Mouse (Mus musculus) intestine, postnatal 0 days (tissue): ENCODE data around the gene Wwtr1. TPM values are rescaled to one million over a fixed set of nuclear protein-coding genes. Genes with fewer than 3 reads are reported as not detected.

Experiments used
- ATAC-seq: fragments of 200-750 bp; cut with Nextera tagmentation; 2 replicates; pipeline ENCODE4 v1.8.0; 2017; ENCODE audit warnings: mild to moderate bottlenecking, moderate TSS enrichment, moderate library complexity
- H3K27ac ChIP-seq: fragments of 300-500 bp; sonication (generic); 2 replicates; pipeline ENCODE4 v1.5.1; 2014; ENCODE audit warnings: mild to moderate bottlenecking, low read depth, low read length, moderate library complexity
- H3K27me3 ChIP-seq: fragments of 300-500 bp; sonication (generic); replicated peaks from 2 replicates; pipeline ENCODE4 v1.6.1; 2014; ENCODE audit warnings: low read length, mixed read lengths; ENCODE audit not compliant: control insufficient read depth, insufficient read depth
- H3K36me3 ChIP-seq: fragments of 300-500 bp; sonication (generic); 2 replicates; pipeline ENCODE4 v1.6.1; 2014; ENCODE audit warnings: mild to moderate bottlenecking, moderate library complexity; ENCODE audit not compliant: control insufficient read depth, insufficient read depth
- H3K4me1 ChIP-seq: fragments of 300-500 bp; sonication (generic); replicated peaks from 2 replicates; pipeline ENCODE4 v1.6.1; 2014; ENCODE audit warnings: antibody characterized with exemption, low read length, mixed read lengths; ENCODE audit not compliant: control insufficient read depth, insufficient read depth
- H3K4me2 ChIP-seq: fragments of 300-500 bp; sonication (generic); replicated peaks from 2 replicates; pipeline ENCODE4 v1.6.1; 2014; ENCODE audit warnings: low read depth, mild to moderate bottlenecking, moderate library complexity
- H3K4me3 ChIP-seq: fragments of 300-500 bp; sonication (generic); 2 replicates; pipeline ENCODE4 v1.5.1; 2014; ENCODE audit warnings: low read depth, low read length
- H3K9ac ChIP-seq: fragments of 300-500 bp; sonication (generic); 2 replicates; pipeline ENCODE4 v1.6.1; 2014; ENCODE audit warnings: mild to moderate bottlenecking, low read depth, low read length
- H3K9me3 ChIP-seq: fragments of 300-500 bp; sonication (generic); 2 replicates; pipeline ENCODE4 v1.6.1; 2016; ENCODE audit warnings: mixed run types; ENCODE audit not compliant: control insufficient read depth
- CTCF ChIP-seq: sonication (generic); IDR thresholded peaks from 2 replicates; pipeline ENCODE4 v1.5.1; 2016; ENCODE audit warnings: low read depth, mild to moderate bottlenecking, control low read depth, antibody characterized with exemption, moderate library complexity
- WGBS: fragments of 180-500 bp; shearing (Covaris S2); extraction: QIAGEN DNeasy Blood & Tissue Kit; methylation state at CpG from one replicate; pipeline ENCODE4 v1.1.7; 2014; 5-methylcytosine and 5-hydroxymethylcytosine counted together
- polyA plus RNA-seq: library from polyadenylated mRNA; unstranded; fragments of >200 nt; fragmentation: Nextera tagmentation; extraction: Ambion mirVana; gene quantifications from 2 replicates; pipeline ENCODE4 v1.2.1, GENCODE M21; 2015

The Wwtr1 gene
- polyA plus RNA-seq, 1 experiment from 2014 or later, result 13.6 TPM

GRCm38 (mm10) chr3:57431706-57432105, 144.0 kb downstream of the Wwtr1 start:
- Histone ChIP-seq H3K4me3 (no peak overlapping the region), H3K9ac (no peak overlapping the region), H3K27me3 (no peaks in the 10 kb centered on the region), H3K4me1 (no peaks in the 10 kb centered on the region), H3K36me3 (no peaks in the 10 kb centered on the region), H3K9me3 (no peaks in the 10 kb centered on the region), H3K27ac (no peak overlapping the region), H3K4me2 (no peak overlapping the region)
- TF ChIP-seq CTCF, result no peak
- WGBS, result 42% methylated on average over 3 of the region's 3 CpGs
- ATAC-seq, result no peak

DNA sequence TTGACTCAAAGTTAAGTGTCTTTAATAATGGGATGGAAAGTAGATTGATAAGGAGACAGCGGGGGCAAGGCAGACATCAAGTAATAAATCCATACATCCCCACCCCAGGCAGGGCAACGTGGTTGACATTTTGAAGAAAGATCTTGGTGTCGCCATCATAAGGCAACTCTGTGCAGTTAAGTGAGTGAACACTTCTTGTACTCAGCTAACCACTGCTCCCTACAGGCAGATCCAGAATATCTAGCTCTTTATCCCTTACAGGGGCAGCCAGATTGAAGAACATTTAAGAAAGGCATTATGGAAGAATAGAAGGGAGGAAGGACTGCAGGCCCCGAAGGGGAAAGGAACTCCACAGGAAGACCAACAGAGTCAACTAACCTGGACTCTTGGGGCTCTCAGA, 146.2 kb downstream of the Wwtr1 start:
- ATAC-seq, result no peak

DNA sequence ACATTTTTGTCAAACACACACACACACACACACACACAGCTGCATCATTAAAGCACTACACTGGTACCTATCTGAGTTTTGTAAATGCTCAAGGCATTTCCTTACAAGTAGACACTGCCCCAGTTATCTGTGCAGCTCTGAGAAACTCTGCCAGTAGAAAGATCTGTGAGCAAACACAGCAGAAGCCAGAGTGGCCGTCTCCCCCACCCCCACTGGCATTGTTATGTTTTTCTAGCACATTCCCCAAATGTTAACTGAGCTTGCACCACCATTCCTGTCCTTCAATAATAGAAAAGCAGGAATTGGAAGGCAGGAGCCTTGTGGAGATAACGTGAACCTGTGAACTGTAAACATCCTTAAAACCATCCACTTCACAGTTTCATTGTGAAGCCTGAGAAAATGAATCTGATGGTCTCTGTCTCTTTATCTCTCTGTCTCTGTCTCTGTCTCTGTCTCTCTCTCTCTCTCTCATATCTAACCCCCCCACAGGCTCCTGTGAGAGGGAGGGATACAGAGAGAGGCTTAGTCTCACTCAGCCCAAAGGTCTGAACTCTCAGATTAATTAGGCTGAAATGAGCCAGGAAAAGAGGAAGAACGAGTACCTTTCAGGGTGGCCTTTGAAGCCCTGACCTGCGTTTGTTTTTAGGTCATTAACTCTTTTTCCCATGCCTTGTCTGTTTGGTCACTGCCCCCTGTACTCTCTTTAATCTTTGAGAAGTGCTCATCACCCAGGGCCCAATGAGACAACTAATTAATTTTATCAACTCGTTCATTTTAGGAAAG, 146.8 kb downstream of the Wwtr1 start:
- Histone ChIP-seq H3K27me3 (no peaks in the 10 kb centered on the region), H3K9me3 (no peaks in the 10 kb centered on the region), H3K9ac (no peak overlapping the region), H3K27ac (no peak overlapping the region), H3K4me3 (no peak overlapping the region), H3K4me1 (no peaks in the 10 kb centered on the region), H3K4me2 (no peak overlapping the region), H3K36me3 (no peaks in the 10 kb centered on the region)
- no peak for ATAC-seq
- no peak for TF ChIP-seq CTCF
- 22% methylated on average over 5 of the region's 5 CpGs for WGBS

More for the DNA sequence above, 146.2 kb downstream of the Wwtr1 start:
- 47% methylated on average over 4 of the region's 4 CpGs for WGBS
- no peak overlapping the region for H3K9ac ChIP-seq
- H3K4me3 ChIP-seq, result no peak overlapping the region
- H3K27me3 ChIP-seq, result no peaks in the 10 kb centered on the region
- H3K4me1 ChIP-seq, result no peaks in the 10 kb centered on the region
- no peak overlapping the region for H3K4me2 ChIP-seq
- no peak overlapping the region for H3K27ac ChIP-seq
- H3K36me3 ChIP-seq, result no peaks in the 10 kb centered on the region
- H3K9me3 ChIP-seq, result no peaks in the 10 kb centered on the region
- TF ChIP-seq CTCF, result peak; percentile 71

DNA sequence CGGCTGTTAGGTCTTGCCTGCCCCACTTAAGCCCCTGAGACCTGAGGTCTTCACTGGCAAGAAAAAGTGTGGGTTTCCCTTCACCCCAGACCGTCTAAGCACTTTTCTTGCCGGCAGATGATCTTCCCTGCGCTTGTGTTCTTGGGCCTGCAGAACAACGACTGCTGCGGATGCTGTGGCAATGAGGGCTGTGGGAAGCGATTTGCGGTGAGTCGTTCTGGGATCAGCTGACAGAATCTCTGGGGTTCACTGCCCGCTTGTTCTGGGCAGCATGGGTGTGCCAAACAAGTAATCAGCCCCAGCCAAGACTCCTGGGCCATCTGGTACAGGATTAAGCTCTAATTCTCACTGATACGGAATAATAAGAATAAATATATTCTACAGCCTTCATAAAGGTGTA, 149.4 kb downstream of the Wwtr1 start:
- Histone ChIP-seq H3K4me1 (no peaks in the 10 kb centered on the region), H3K4me3 (no peak overlapping the region), H3K4me2 (0 out of 2 replicates have a peak overlapping the region, but pooled peaks have one; percentile 10), H3K27ac (no peak overlapping the region), H3K27me3 (no peaks in the 10 kb centered on the region), H3K9me3 (no peaks in the 10 kb centered on the region), H3K36me3 (no peaks in the 10 kb centered on the region), H3K9ac (no peak overlapping the region)
- ATAC-seq, result no peak
- WGBS, result 69% methylated on average over 11 of the region's 11 CpGs
- TF ChIP-seq CTCF, result no peak

GRCm38 (mm10) chr3:57425089-57425730, 150.5 kb downstream of the Wwtr1 start, which contains the start of gene Tm4sf4:
Tm4sf4 (plus strand) TSS chr3:57425314.
- TF ChIP-seq CTCF, result no peak
- H3K9me3 ChIP-seq, result no peaks in the 10 kb centered on the region
- 0 out of 2 replicates have a peak within 1 kb of the TSS, but pooled peaks have one; percentile 5 for H3K27ac ChIP-seq
- no peaks in the 10 kb centered on the region for H3K36me3 ChIP-seq
- H3K9ac ChIP-seq, result 0 out of 2 replicates have a peak within 1 kb of the TSS, but pooled peaks have one; percentile 1
- H3K4me3 ChIP-seq, result peak within 1 kb of the TSS; percentile 5; the same call in 1 of the 2 replicates
- H3K4me1 ChIP-seq, result no peaks in the 10 kb centered on the region
- H3K27me3 ChIP-seq, result no peaks in the 10 kb centered on the region
- peak within 1 kb of the TSS; percentile 53 for H3K4me2 ChIP-seq
- 34% methylated on average over 10 of the region's 10 CpGs for WGBS
- peak; percentile 65 for ATAC-seq

- Histone ChIP-seq H3K4me1 (no peaks in the 10 kb centered on the region), H3K9me3 (no peaks in the 10 kb centered on the region), H3K27ac (no peak overlapping the region), H3K4me3 (no peak overlapping the region), H3K36me3 (no peaks in the 10 kb centered on the region), H3K27me3 (no peaks in the 10 kb centered on the region), H3K4me2 (no peak overlapping the region), H3K9ac (no peak overlapping the region)
- 87% methylated on average over 1 of the region's 1 CpGs for WGBS
- TF ChIP-seq CTCF, result no peak
- 0 out of 2 replicates have a peak, but pooled peaks have one; percentile 4 for ATAC-seq
Measured at GRCm38 (mm10) chr3:57420660-57421059, 155.1 kb downstream of the Wwtr1 start.
